Mouse (Mus musculus) limb, embryonic 11.5 days (tissue): Measurements from ENCODE around the gene Gpr132. TPM values are rescaled to one million over a fixed set of nuclear protein-coding genes. Genes with fewer than 3 reads are reported as not detected.

Experiments
- ATAC-seq: fragments of 200-750 bp; cut with Nextera tagmentation; 2 replicates; pipeline ENCODE4 v1.8.0; 2017; ENCODE audit warnings: low read depth; ENCODE audit not compliant: insufficient number of reproducible peaks, low FRiP score, low TSS enrichment
- DNase-seq: peaks from one replicate; pipeline ENCODE4 v3.0.0-alpha.2; 2015; ENCODE audit warnings: low spot score
- H3K27ac ChIP-seq: fragments of 300-500 bp; sonication (generic); replicated peaks from 2 replicates; pipeline ENCODE4 v1.5.1; 2014; ENCODE audit warnings: low read depth, mild to moderate bottlenecking, low read length
- H3K27me3 ChIP-seq: fragments of 300-500 bp; sonication (generic); 2 replicates; pipeline ENCODE4 v1.6.1; 2014; ENCODE audit warnings: mild to moderate bottlenecking, low read length, mixed read lengths; ENCODE audit not compliant: control insufficient read depth, insufficient read depth
- H3K36me3 ChIP-seq: fragments of 300-500 bp; sonication (generic); 2 replicates; pipeline ENCODE4 v1.6.1; 2014; ENCODE audit warnings: mild to moderate bottlenecking, low read length, moderate library complexity, mixed read lengths; ENCODE audit not compliant: control insufficient read depth, insufficient read depth
- H3K4me1 ChIP-seq: fragments of 300-500 bp; sonication (generic); 2 replicates; pipeline ENCODE4 v1.6.1; 2014; ENCODE audit warnings: low read length, mixed read lengths; ENCODE audit not compliant: control insufficient read depth, insufficient read depth
- H3K4me2 ChIP-seq: fragments of 300-500 bp; sonication (generic); 2 replicates; pipeline ENCODE4 v1.6.1; 2014; ENCODE audit warnings: low read depth, mild to moderate bottlenecking, moderate library complexity; ENCODE audit not compliant: severe bottlenecking
- H3K4me3 ChIP-seq: fragments of 300-500 bp; sonication (generic); 2 replicates; pipeline ENCODE4 v1.5.1; 2014; ENCODE audit warnings: low read depth, low read length
- H3K9ac ChIP-seq: fragments of 300-500 bp; sonication (generic); 2 replicates; pipeline ENCODE4 v1.6.1; 2014; ENCODE audit warnings: mild to moderate bottlenecking, low read length
- H3K9me3 ChIP-seq: fragments of 300-500 bp; sonication (generic); 2 replicates; pipeline ENCODE4 v1.6.1; 2016; ENCODE audit warnings: low read length; ENCODE audit not compliant: control insufficient read depth
- WGBS: fragments of 180-500 bp; shearing (Covaris S2); extraction: QIAGEN DNeasy Blood & Tissue Kit; methylation state at CpG from one replicate; pipeline ENCODE4 v1.1.7; 2014; 5-methylcytosine and 5-hydroxymethylcytosine counted together
- polyA plus RNA-seq: library from polyadenylated mRNA; unstranded; fragments of >200 nt; fragmentation: Nextera tagmentation; extraction: Ambion mirVana; gene quantifications from 2 replicates; pipeline ENCODE4 v1.2.1, GENCODE M21; 2014

Gpr132 gene
- polyA plus RNA-seq, 1 experiment from 2014 or later = not detected

DNA sequence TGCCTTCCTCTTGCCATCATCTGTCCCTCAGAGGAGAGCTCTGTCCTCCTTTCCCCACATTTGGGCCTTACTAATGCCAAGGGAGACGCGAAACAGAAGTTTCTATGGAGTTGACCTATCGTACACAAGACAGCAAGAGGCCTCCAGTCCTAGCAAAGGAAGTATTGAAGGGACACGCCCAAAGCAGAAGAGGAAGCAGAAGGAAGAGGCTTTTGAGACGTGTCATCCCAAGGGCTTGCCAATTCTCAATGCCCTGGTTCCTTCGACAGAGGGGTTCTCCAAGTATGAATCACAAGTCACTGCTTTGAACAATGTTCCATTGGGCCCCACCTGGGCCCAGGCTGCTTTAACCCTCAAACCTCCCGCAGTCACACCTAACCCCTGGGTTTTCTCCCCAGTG is 3.2 kb downstream of the Gpr132 start:
- Histone ChIP-seq H3K9me3 (no peaks in the 10 kb centered on the region), H3K4me3 (no peak overlapping the region), H3K9ac (no peak overlapping the region), H3K4me2 (no peak overlapping the region), H3K4me1 (0 out of 2 replicates have a peak, but pooled peaks cover 3% of the 10 kb centered on the region), H3K27me3 (no peaks in the 10 kb centered on the region), H3K27ac (no peak overlapping the region), H3K36me3 (no peaks in the 10 kb centered on the region)
- DNase-seq (no peak), ATAC-seq (no peak)
- WGBS = 89% methylated on average over 7 of the region's 7 CpGs

- no peaks in the 10 kb centered on the region for H3K9me3 ChIP-seq
- H3K27ac ChIP-seq = no peak overlapping the region
- 57% methylated on average over 9 of the region's 9 CpGs for WGBS
- ATAC-seq (no peak), DNase-seq (no peak)
- H3K4me2 ChIP-seq = no peak overlapping the region
- no peak overlapping the region for H3K4me3 ChIP-seq
- H3K36me3 ChIP-seq = no peaks in the 10 kb centered on the region
- no peak overlapping the region for H3K9ac ChIP-seq
- H3K27me3 ChIP-seq = no peaks in the 10 kb centered on the region
- no peaks in the 10 kb centered on the region for H3K4me1 ChIP-seq
Measured at GRCm38 (mm10) chr12:112861911-112862321, 6.1 kb downstream of the Gpr132 start.

GRCm38 (mm10) chr12:112860765-112861164 is 7.3 kb downstream of the Gpr132 start:
- H3K27me3 ChIP-seq = no peaks in the 10 kb centered on the region
- H3K4me1 ChIP-seq = no peaks in the 10 kb centered on the region
- H3K4me2 ChIP-seq = no peak overlapping the region
- DNase-seq (no peak), ATAC-seq (no peak)
- no peak overlapping the region for H3K27ac ChIP-seq
- H3K4me3 ChIP-seq = no peak overlapping the region
- no peak overlapping the region; the same call in 1 of the 2 replicates for H3K9ac ChIP-seq
- H3K36me3 ChIP-seq = no peaks in the 10 kb centered on the region
- H3K9me3 ChIP-seq = no peaks in the 10 kb centered on the region
- 74% methylated on average over 7 of the region's 7 CpGs for WGBS

DNA sequence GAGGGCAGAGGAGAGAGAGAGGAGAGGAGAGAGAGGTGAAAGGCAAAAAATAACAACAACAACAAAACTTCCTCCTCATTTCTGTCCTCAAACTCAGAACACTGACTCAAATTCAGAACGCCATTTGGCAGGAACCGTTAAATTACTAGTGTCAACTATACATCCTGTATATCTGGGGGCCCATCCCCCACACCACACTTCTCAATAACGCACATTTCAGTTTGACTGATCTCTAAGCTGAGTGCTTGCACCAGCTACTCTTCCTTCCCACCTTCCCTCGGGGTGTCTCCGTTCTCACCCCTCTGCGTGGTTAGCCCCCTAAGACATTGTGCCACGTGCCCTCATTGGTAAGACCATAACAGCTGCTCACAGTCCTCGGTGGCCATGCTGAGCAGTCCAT is 8.1 kb downstream of the Gpr132 start:
- no peak for ATAC-seq
- Histone ChIP-seq H3K4me2 (no peak overlapping the region), H3K9ac (no peak overlapping the region), H3K36me3 (no peaks in the 10 kb centered on the region), H3K9me3 (no peaks in the 10 kb centered on the region), H3K4me3 (no peak overlapping the region), H3K4me1 (no peaks in the 10 kb centered on the region), H3K27ac (no peak overlapping the region), H3K27me3 (no peaks in the 10 kb centered on the region)
- no peak for DNase-seq
- WGBS = 76% methylated on average over 8 of the region's 8 CpGs

DNA sequence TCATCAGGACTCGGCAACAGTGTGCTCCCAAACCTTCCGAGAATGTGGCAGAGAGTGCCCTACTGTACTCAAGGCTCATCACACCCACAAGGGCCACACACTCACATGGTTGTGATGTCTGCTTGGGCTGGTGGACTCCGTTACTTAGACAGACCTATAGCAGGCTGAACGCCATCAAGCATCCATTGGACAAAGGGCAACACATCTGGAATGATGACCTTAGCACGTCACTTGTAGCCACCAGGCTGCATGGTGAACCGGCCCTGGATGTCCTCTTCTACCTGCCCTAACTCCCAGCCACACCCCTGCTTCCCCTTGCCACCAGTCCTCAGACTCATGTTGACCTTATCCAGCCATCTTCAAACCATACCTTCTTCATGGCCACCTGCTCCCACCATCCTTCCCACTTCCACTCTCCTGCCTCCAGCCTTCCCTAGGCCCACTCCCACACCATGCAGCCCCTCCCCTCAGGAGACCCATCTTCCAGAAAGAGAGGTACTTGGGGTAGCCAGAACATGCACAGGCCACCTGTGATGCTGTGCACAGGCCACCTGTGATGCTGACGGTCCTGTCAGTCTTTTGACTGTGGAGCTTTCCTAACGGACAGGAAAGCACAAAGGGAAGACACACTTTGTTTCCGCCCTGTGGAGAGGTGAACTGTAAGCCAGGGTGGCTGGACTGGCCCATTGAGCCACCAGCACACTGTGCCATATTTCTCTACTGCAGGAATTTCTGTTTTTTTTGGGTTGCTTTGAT is 9.3 kb downstream of the Gpr132 start:
- DNase-seq = no peak

DNA sequence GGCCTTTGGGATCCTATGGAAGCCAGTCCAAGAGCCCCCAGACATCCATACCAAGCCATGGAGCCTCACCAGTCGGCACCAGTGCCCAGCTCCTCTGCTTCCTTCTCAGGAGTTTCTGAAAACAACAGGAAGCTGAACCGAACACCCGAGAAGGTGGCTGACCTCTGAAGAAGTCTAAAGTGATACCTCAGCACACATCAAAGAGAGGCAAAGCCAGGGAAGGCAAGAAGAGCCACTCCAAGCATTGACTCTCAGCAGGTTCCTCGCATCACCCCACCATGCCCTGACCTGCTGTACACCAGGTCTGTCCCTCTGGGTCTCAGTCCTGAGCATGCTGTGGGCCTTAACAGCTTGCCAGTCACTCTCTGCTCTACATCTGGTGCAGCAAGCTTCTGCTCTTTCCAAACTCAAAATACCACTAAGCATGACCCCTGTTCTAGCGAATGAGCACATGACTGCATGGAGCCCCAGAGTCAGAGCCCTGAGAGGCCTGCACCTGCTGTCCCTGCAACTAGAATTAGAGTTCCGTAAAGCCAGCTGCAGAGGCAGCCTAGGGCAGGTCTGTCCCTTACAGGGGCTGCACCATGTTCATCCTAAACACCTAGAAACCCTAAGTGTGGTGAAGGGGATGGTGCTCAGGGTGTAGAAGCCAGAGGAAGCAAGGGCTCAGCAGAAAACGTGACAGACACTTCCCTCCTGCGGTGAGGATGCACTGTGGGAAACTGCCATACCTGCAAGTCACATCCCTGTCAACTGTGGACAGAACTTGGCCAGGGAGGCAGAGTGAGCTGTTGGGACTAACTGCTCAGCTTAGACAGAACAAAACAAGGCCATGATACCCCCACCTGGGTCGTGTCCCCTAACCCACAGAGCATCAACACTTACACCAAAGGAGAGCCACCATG is 10.8 kb downstream of the Gpr132 start:
- no peak for ATAC-seq
- 70% methylated on average over 9 of the region's 9 CpGs for WGBS
- no peaks in the 10 kb centered on the region for H3K9me3 ChIP-seq

More for the DNA sequence above, 9.3 kb downstream of the Gpr132 start:
- Histone ChIP-seq H3K9ac (no peak overlapping the region), H3K9me3 (no peaks in the 10 kb centered on the region), H3K4me1 (no peaks in the 10 kb centered on the region), H3K4me2 (no peak overlapping the region), H3K4me3 (no peak overlapping the region), H3K27me3 (no peaks in the 10 kb centered on the region), H3K27ac (no peak overlapping the region), H3K36me3 (no peaks in the 10 kb centered on the region)
- WGBS = 89% methylated on average over 9 of the region's 9 CpGs
- ATAC-seq = no peak

GRCm38 (mm10) chr12:112856338-112856737 is 11.7 kb downstream of the Gpr132 start:
- H3K9me3 ChIP-seq = no peaks in the 10 kb centered on the region
- H3K4me2 ChIP-seq = no peak overlapping the region
- H3K9ac ChIP-seq = no peak overlapping the region
- WGBS = 88% methylated on average over 3 of the region's 3 CpGs
- no peak overlapping the region for H3K4me3 ChIP-seq
- no peak overlapping the region for H3K27ac ChIP-seq
- H3K4me1 ChIP-seq = no peaks in the 10 kb centered on the region
- H3K27me3 ChIP-seq = no peaks in the 10 kb centered on the region
- DNase-seq (no peak), ATAC-seq (no peak)
- H3K36me3 ChIP-seq = no peaks in the 10 kb centered on the region

More for the DNA sequence above, 10.8 kb downstream of the Gpr132 start:
- no peaks in the 10 kb centered on the region for H3K27me3 ChIP-seq
- no peak overlapping the region for H3K9ac ChIP-seq
- H3K4me1 ChIP-seq = no peaks in the 10 kb centered on the region
- H3K4me2 ChIP-seq = no peak overlapping the region
- no peak overlapping the region for H3K4me3 ChIP-seq
- H3K36me3 ChIP-seq = no peaks in the 10 kb centered on the region
- no peak overlapping the region for H3K27ac ChIP-seq
- DNase-seq = no peak

- no peaks in the 10 kb centered on the region for H3K27me3 ChIP-seq
- H3K36me3 ChIP-seq = no peaks in the 10 kb centered on the region
- H3K9me3 ChIP-seq = no peaks in the 10 kb centered on the region
- 70% methylated on average over 7 of the region's 7 CpGs for WGBS
- no peak overlapping the region for H3K27ac ChIP-seq
- no peaks in the 10 kb centered on the region for H3K4me1 ChIP-seq
- ATAC-seq (no peak), DNase-seq (no peak)
- no peak overlapping the region for H3K9ac ChIP-seq
- no peak overlapping the region for H3K4me3 ChIP-seq
- no peak overlapping the region for H3K4me2 ChIP-seq
Measured at GRCm38 (mm10) chr12:112854610-112855333, 13.3 kb downstream of the Gpr132 start.
